Mouse (Mus musculus) left cerebral cortex, adult 9 months (tissue): ENCODE measurements at regions not wholly inside any gene's neighbourhood (a gene's known extent, or its start where the extent isn't known, plus 50 kb on each side); places are given as distances from the start of the nearest gene placed in this dataset.

Experiments used
- DNase-seq, 2 experiments: peaks; one replicate each; pipeline ENCODE4 v3.0.0; 2022; ENCODE audit warnings: low spot score in 2 of 2

DNA sequence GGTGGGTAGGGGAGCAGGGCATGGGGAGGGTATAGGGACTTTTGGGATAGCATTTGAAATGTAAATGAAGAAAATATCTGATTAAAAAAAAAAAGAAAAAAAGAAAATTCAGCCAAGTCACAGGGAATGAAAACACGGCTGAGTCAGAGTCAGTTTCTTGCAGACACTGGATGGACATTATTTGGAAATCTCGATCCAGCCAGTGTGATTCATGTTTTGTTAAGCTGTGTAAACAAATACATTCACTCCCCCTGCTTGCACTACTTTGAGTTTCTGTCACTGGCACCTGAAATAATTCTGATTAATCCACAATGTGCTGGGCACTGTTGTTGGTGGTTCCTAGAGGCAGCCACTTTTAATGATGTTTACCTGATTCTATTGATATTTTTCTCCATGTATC is 68.6 kb upstream of the Mtpn start:
- DNase-seq = no peak

DNA sequence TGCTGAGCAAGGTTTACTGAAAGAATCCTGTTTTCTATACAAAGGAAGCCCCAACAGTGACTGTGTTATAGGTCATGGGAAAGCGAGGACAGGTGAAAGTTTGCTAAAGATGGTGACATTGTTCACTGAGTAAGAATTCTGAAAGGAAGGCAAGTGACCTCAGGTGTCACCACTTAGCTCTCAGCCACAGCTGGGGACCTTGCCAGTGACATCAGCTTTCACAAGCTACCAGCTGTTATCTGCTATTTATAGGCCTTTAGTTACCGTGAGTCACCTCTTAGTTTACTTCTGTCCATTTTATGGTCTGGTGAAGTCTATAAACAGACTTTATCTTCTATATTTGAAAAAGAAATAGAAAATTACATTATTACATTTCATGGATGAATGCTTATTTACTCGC is 65.4 kb upstream of the Mtpn start:
- no peak for DNase-seq

DNA sequence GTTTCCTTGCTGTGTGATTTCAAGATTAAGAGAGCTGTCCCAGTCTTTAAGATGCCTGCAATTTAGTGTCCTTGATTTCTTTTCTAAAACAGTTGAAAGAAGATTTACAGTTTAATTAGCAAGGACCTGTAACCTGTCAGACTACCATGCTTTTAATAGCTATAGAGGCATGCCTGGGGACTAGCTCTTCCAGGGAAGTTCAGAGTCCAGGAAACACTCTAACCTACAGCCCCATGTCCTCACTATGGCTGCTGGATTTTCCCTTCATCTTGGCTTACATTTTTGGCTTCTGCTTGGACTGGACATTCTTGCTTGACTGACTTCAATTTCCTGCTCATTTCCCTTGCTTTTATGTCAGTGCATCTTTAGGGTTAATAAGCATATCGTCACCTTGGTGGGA is 61.7 kb upstream of the Mtpn start:
- no peak for DNase-seq

DNA sequence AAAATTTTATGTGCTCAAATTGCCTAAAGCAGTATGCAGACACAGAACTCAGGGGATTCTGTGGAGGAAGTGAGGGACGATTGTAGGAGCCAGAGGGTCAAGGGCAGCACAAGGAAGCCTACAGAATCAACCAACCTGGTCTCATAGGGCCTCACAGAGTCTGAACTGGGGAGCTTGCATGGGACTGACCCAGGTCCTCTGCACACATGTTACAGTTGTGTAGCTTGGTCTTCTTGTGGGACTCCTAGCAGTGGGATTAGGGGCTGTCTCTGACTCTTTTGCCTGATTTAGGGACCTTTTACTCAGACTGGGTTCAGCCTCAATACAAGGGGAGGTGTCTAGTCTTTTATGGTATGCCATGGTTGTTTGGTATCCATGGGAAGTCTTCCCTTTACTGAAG is 60.2 kb upstream of the Mtpn start:
- no peak for DNase-seq

DNA sequence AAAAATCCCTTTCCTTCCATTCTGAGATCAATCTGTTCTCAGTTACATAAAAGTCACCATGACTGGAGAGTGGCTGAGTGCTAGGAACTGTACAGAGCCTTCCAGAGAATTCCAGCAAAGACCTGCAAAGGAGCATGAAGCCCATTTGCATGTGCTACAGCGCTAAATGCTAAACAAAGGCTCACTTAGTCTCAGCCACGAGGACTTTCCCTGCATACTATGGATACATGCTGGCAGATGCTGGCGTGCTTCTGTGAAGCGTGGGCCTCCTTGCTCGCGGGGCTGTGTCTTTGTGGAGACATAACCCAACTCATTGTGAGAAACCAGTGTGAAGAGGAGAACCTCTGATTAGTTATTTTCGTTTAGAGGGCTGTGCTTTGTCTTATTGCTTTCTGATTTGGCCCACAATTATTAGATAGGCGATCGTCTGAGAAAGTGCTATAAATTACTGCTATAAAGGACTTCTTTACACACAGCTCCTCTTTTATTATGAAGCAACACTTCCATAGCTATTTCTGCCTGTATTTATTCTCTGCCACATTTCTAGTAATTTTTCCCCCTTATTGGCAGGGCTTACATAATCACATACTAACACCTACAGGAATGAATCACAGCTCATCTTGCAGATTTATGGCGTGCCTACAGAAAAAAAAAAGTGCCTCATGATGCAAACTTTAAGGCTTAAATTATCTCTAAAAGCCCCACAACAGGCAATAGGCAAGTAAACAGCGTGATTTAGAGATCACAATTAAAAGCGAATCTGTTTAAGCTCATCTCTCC is 58.9 kb upstream of the Mtpn start:
- peak; percentile 82 to 86 for DNase-seq

- no peak for DNase-seq
These were observed 55.3 kb upstream of the Mtpn start for GRCm38 (mm10) chr6:35595012-35595411.

DNA sequence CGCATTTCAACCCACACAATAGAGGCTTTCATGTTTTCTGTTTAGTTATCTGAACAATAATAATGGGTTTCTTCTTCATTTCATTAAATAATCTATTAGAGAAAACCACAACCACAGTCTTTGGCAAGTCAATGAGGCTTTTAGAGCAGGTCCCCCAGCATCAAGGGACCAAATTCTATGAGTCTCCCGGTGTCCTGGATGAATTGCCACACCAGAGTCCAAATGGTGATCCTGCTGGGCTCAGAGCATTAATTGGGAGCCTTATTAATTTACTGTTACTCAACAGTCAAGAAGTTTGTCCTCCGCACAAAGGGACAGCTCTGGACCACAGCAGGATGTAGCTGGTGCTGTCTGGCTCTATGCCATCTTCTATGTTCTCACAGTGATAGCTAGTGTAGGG is 52.5 kb upstream of the Mtpn start:
- DNase-seq = no peak
